Mouse (Mus musculus): ENCODE results near the gene Ormdl2.

DNA sequence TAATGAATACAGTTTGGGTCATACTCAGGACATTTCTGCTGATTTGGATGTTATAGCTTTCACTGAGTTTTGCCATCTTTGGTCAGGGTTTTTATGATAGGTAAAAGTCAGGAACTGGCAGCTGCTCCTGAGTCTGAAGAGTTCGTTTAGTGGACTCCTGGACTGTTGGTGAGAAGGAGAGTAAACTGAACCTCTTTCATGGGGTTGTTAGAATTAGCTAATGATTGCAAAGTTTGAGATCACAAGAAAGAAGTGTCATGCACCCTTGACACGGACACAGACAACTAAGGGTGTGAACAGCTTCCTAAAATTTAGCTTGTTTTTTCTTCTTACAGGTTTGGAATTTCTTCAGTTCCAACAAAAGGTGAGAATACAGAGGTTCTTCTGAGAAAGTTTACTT lies 27.0 kb upstream of the Ormdl2 start:
- TF ChIP-seq POLR2A (IDR thresholded peaks at IDR 0.05; ENCODE audit: insufficient read depth, low read depth, low read length) (no peak), CTCF (IDR thresholded peaks at IDR 0.05; ENCODE audit: insufficient read depth, low read depth, low read length) (no peak)
